Mouse (Mus musculus) C2C12 (cell line): ENCODE results near the gene Ric8b.

Experiments
- CTCF ChIP-seq: IDR thresholded peaks from one replicate; pipeline ENCODE4 v1.5.1; 2011; ENCODE audit not compliant: control insufficient read depth, insufficient read depth, insufficient read length
- MYOG ChIP-seq: IDR thresholded peaks from one replicate; pipeline ENCODE4 v1.6.1; 2011; ENCODE audit not compliant: control insufficient read depth, insufficient read length; ENCODE audit errors: extremely low read depth
- USF1 ChIP-seq: IDR thresholded peaks from one replicate; pipeline ENCODE4 v1.6.1; 2011; ENCODE audit warnings: low read depth, mild to moderate bottlenecking, control low read depth, moderate library complexity

DNA sequence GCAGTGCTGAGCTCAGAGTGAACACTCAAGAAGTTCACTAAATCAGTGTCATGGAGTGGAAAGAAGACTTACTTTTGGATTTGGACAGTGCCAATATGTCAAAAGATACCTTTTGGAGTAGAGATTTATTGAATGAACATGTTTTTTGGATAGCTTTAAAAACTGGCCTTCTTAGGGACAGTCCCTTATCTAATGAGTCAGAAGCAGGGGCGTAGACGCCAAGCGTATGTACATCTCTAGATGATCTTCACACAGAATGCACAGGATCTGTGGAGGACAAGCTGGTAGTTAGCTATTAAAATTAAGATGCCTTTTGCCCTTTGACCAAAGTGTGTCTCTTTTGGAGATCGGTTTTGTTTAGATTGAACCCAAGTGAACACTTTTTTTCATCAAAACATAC is 9.5 kb downstream of the Ric8b start:
- TF ChIP-seq CTCF (no peak), USF1 (no peak), MYOG (no peak)
